Mouse (Mus musculus): ENCODE measurements around the gene Rabgap1l. TPM values are rescaled to one million over a fixed set of nuclear protein-coding genes. Genes with fewer than 3 reads are reported as not detected.

Gene Rabgap1l
- polyA plus RNA-seq, 1 experiment from 2014 or later, result 26.4 TPM

GRCm38 (mm10) chr1:160329788-160330187 is 463.2 kb downstream of the Rabgap1l start:
- H3K4me3 ChIP-seq, result no peak overlapping the region
- no peaks in the 10 kb centered on the region for H3K27me3 ChIP-seq
- no peaks in the 10 kb centered on the region for H3K36me3 ChIP-seq
- WGBS, result 62% methylated on average over 7 of the region's 7 CpGs
- H3K9ac ChIP-seq, result no peak overlapping the region
- H3K4me2 ChIP-seq, result no peak overlapping the region
- H3K27ac ChIP-seq, result no peak overlapping the region
- no peak for ATAC-seq (ENCODE audit: low FRiP score)
- H3K9me3 ChIP-seq, result no peaks in the 10 kb centered on the region
- no peaks in the 10 kb centered on the region for H3K4me1 ChIP-seq (replicated peaks)

DNA sequence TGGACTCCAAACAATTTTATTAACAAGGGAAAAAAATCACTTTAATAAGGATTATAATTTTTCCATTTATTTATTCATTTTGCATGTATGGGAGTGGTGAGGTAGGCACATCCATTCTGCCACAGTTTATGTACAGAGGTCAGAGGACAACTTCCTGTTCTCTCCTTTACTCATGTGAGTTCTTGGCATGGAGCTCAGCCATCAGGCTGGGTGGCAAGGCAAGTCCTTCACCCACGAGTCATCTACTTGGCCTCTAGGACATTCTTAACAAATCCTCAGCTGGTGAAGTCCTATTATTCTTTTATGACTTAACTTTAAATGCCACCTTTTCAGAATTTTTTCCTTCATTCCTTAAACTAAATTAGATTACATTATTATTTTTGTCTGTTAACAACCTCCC is 465.5 kb downstream of the Rabgap1l start:
- Histone ChIP-seq H3K4me3 (no peak overlapping the region), H3K27ac (no peak overlapping the region)

DNA sequence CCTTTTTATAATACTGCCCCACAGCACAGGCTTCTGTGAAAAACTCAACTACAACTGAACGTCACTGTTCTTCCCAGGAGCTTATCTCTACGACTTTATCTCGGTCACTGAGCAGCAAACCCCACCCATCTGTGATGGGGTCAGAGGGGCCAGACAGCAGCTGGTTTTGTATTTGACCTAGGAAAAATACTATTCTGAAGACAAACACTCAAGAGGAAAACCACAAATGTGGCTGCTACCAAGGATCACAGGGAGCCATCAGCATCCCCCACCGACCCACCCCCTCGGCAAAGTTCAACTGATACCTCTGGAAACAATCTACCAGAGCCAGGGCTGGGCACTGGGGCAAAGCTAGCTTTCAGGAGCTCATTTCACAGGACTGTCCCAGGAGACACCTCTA is 467.5 kb downstream of the Rabgap1l start:
- Histone ChIP-seq H3K27ac (no peak overlapping the region), H3K36me3 (no peaks in the 10 kb centered on the region), H3K27me3 (no peaks in the 10 kb centered on the region), H3K9ac (no peak overlapping the region), H3K4me1 (replicated peaks) (no peaks in the 10 kb centered on the region), H3K4me3 (no peak overlapping the region), H3K9me3 (no peaks in the 10 kb centered on the region), H3K4me2 (no peak overlapping the region)
- WGBS, result 64% methylated on average over 5 of the region's 5 CpGs
- no peak for ATAC-seq (ENCODE audit: low FRiP score)

More for the DNA sequence above, 465.5 kb downstream of the Rabgap1l start:
- H3K27me3 ChIP-seq, result no peaks in the 10 kb centered on the region
- no peak overlapping the region for H3K9ac ChIP-seq
- H3K4me2 ChIP-seq, result no peak overlapping the region
- no peaks in the 10 kb centered on the region for H3K9me3 ChIP-seq
- WGBS, result 94% methylated on average over 1 of the region's 1 CpGs
- H3K36me3 ChIP-seq, result no peaks in the 10 kb centered on the region
- H3K4me1 ChIP-seq (replicated peaks), result no peaks in the 10 kb centered on the region
- ATAC-seq (ENCODE audit: low FRiP score), result no peak

- WGBS, result 88% methylated on average over 1 of the region's 1 CpGs
- Histone ChIP-seq H3K4me1 (replicated peaks) (no peaks in the 10 kb centered on the region), H3K4me2 (no peak overlapping the region), H3K9me3 (no peaks in the 10 kb centered on the region), H3K4me3 (no peak overlapping the region), H3K27me3 (no peaks in the 10 kb centered on the region), H3K27ac (no peak overlapping the region), H3K9ac (no peak overlapping the region), H3K36me3 (no peaks in the 10 kb centered on the region)
- ATAC-seq (ENCODE audit: low FRiP score), result no peak
Observed at GRCm38 (mm10) chr1:160320690-160321089, 472.3 kb downstream of the Rabgap1l start.

DNA sequence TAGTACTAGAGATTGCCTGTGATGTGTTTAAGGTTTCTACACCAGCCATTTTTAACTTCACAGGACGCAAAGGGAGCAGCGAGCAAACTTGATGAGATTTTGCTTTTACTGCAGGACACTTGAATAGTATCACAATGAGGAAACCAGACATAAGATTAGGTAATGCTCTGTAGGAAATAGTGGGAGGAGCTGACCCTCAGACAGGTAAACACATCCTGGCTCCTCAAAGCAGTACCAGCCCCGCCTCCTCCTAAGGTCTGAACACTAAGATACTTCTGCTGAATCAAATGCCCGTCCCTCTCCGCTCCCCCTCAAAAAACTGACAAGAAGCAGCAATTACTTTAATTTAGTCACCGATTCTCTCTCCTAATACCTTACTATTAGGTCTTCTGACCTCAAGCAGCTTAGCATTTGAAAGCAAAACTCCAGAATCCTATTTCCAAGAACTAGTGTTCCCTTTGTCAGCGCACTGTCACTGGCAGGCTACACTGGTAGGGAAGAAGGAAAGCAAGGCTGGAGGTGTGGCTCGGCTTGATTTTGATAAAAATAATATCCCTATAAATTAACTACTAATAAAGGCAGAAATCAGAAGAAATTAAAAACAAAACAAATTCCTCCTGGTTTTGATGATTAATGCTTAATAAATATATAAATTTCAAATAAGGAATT is 474.8 kb downstream of the Rabgap1l start:
- no peaks in the 10 kb centered on the region for H3K4me1 ChIP-seq (replicated peaks)
- no peak overlapping the region for H3K4me2 ChIP-seq
- H3K9ac ChIP-seq, result no peak overlapping the region
- WGBS, result 84% methylated on average over 8 of the region's 8 CpGs
- no peak for ATAC-seq (ENCODE audit: low FRiP score)
- H3K9me3 ChIP-seq, result no peaks in the 10 kb centered on the region
- no peak overlapping the region for H3K27ac ChIP-seq
- no peaks in the 10 kb centered on the region for H3K27me3 ChIP-seq
- no peak overlapping the region for H3K4me3 ChIP-seq
- H3K36me3 ChIP-seq, result no peaks in the 10 kb centered on the region

GRCm38 (mm10) chr1:160316239-160316638 is 476.8 kb downstream of the Rabgap1l start:
- no peak for ATAC-seq (ENCODE audit: low FRiP score)
- Histone ChIP-seq H3K27me3 (no peaks in the 10 kb centered on the region), H3K36me3 (no peaks in the 10 kb centered on the region), H3K27ac (no peak overlapping the region), H3K4me2 (no peak overlapping the region), H3K9ac (no peak overlapping the region), H3K4me1 (replicated peaks) (no peaks in the 10 kb centered on the region), H3K4me3 (no peak overlapping the region), H3K9me3 (no peaks in the 10 kb centered on the region)
- WGBS, result 95% methylated on average over 2 of the region's 2 CpGs

- no peak for ATAC-seq (ENCODE audit: low FRiP score)
- no peak overlapping the region for H3K4me3 ChIP-seq
- H3K4me1 ChIP-seq (replicated peaks), result peaks cover 3% of the 10 kb centered on the region; the same call in 1 of the 2 replicates
- H3K9me3 ChIP-seq, result no peaks in the 10 kb centered on the region
- no peaks in the 10 kb centered on the region for H3K36me3 ChIP-seq
- H3K9ac ChIP-seq, result no peak overlapping the region
- no peaks in the 10 kb centered on the region for H3K27me3 ChIP-seq
- WGBS, result 86% methylated on average over 4 of the region's 4 CpGs
- H3K4me2 ChIP-seq, result no peak overlapping the region
- H3K27ac ChIP-seq, result no peak overlapping the region
Observed at GRCm38 (mm10) chr1:160312658-160313057, 480.4 kb downstream of the Rabgap1l start.

- ATAC-seq (ENCODE audit: low FRiP score), result no peak
- H3K9ac ChIP-seq, result no peak overlapping the region
- H3K4me1 ChIP-seq (replicated peaks), result peaks cover 3% of the 10 kb centered on the region; the same call in 1 of the 2 replicates
- H3K27me3 ChIP-seq, result no peaks in the 10 kb centered on the region
- no peak overlapping the region for H3K4me2 ChIP-seq
- H3K27ac ChIP-seq, result no peak overlapping the region
- WGBS, result 28% methylated on average over 2 of the region's 2 CpGs
- H3K36me3 ChIP-seq, result no peaks in the 10 kb centered on the region
- H3K4me3 ChIP-seq, result no peak overlapping the region
- H3K9me3 ChIP-seq, result no peaks in the 10 kb centered on the region
Observed at GRCm38 (mm10) chr1:160311861-160312260, 481.1 kb downstream of the Rabgap1l start.

- Histone ChIP-seq H3K27me3 (no peaks in the 10 kb centered on the region), H3K27ac (no peak overlapping the region), H3K4me1 (replicated peaks) (peaks cover 5% of the 10 kb centered on the region; the same call in 1 of the 2 replicates), H3K9me3 (no peaks in the 10 kb centered on the region), H3K9ac (no peak overlapping the region), H3K36me3 (no peaks in the 10 kb centered on the region), H3K4me2 (no peak overlapping the region), H3K4me3 (no peak overlapping the region)
- WGBS, result 50% methylated on average over 5 of the region's 5 CpGs
- ATAC-seq (ENCODE audit: low FRiP score), result no peak
Observed at GRCm38 (mm10) chr1:160309951-160310350, 483.1 kb downstream of the Rabgap1l start.

- H3K4me2 ChIP-seq, result no peak overlapping the region
- no peak for ATAC-seq (ENCODE audit: low FRiP score)
- H3K27ac ChIP-seq, result no peak overlapping the region
Observed at GRCm38 (mm10) chr1:160308996-160309395, 484.0 kb downstream of the Rabgap1l start.

GRCm38 (mm10) chr1:160308498-160308897 is 484.5 kb downstream of the Rabgap1l start:
- peaks cover 5% of the 10 kb centered on the region; the same call in 1 of the 2 replicates for H3K4me1 ChIP-seq (replicated peaks)
- no peak overlapping the region for H3K4me2 ChIP-seq
- H3K27ac ChIP-seq, result no peak overlapping the region
- no peaks in the 10 kb centered on the region for H3K36me3 ChIP-seq
- 83% methylated on average over 7 of the region's 7 CpGs for WGBS
- H3K4me3 ChIP-seq, result no peak overlapping the region
- H3K27me3 ChIP-seq, result no peaks in the 10 kb centered on the region
- H3K9me3 ChIP-seq, result no peaks in the 10 kb centered on the region
- no peak overlapping the region for H3K9ac ChIP-seq
- no peak for ATAC-seq (ENCODE audit: low FRiP score)

More at GRCm38 (mm10) chr1:160308996-160309395, 484.0 kb downstream of the Rabgap1l start:
- 27% methylated on average over 7 of the region's 7 CpGs for WGBS
- Histone ChIP-seq H3K4me1 (replicated peaks) (peaks cover 5% of the 10 kb centered on the region; the same call in 1 of the 2 replicates), H3K27me3 (no peaks in the 10 kb centered on the region), H3K4me3 (no peak overlapping the region), H3K9ac (no peak overlapping the region), H3K36me3 (no peaks in the 10 kb centered on the region), H3K9me3 (no peaks in the 10 kb centered on the region)

- Histone ChIP-seq H3K27ac (no peak overlapping the region), H3K4me3 (no peak overlapping the region), H3K27me3 (no peaks in the 10 kb centered on the region), H3K36me3 (no peaks in the 10 kb centered on the region), H3K9me3 (no peaks in the 10 kb centered on the region), H3K9ac (no peak overlapping the region), H3K4me2 (no peak overlapping the region), H3K4me1 (replicated peaks) (peaks cover 5% of the 10 kb centered on the region; the same call in 1 of the 2 replicates)
- WGBS, result 79% methylated on average over 10 of the region's 10 CpGs
- ATAC-seq (ENCODE audit: low FRiP score), result no peak
Observed at GRCm38 (mm10) chr1:160306866-160307616, 486.0 kb downstream of the Rabgap1l start.

Data from hindbrain, embryonic 13.5 days (tissue).